Mouse (Mus musculus) CH12.LX (cell line): Measurements from ENCODE around the gene Clptm1. TPM values are rescaled to one million over a fixed set of nuclear protein-coding genes. Genes with fewer than 3 reads are reported as not detected.
A peak's percentile ranks its signal among the peaks of the same experiment; 100 is the strongest.
"Not testable (repeated sequence)": the region's sequence is repeated elsewhere in the genome, so short reads cannot be mapped to it uniquely, and the experiment has no call there.

Experiments used
- DNase-seq: peaks from one replicate; pipeline ENCODE4 v3.0.0-alpha.2; 2013; ENCODE audit errors: extremely low read depth
- H3K27ac ChIP-seq: 2 replicates; pipeline ENCODE4 v1.5.1; 2012; ENCODE audit warnings: low read depth, mild to moderate bottlenecking, control low read depth, moderate library complexity; ENCODE audit not compliant: insufficient read depth
- H3K27me3 ChIP-seq: replicated peaks from 2 replicates; pipeline ENCODE3; 2012; ENCODE audit warnings: inconsistent platforms
- H3K36me3 ChIP-seq, 2 experiments: replicated peaks in 1 of 2; 2 replicates each; pipeline versions ENCODE3 to v1.6.1; 2012; ENCODE audit warnings: inconsistent platforms in 1 of 2, low read length in 1 of 2, mild to moderate bottlenecking in 1 of 2, mixed read lengths in 1 of 2, moderate library complexity in 1 of 2; ENCODE audit not compliant: control insufficient read depth in 1 of 2, insufficient read depth in 1 of 2
- H3K4me1 ChIP-seq, 2 experiments: 2 replicates each; pipeline ENCODE4 v1.6.1; 2012; ENCODE audit warnings: inconsistent platforms in 1 of 2, moderate library complexity in 1 of 2; ENCODE audit not compliant: insufficient read depth in 2 of 2, control insufficient read depth in 1 of 2
- H3K4me2 ChIP-seq: 2 replicates; pipeline ENCODE4 v1.6.1; 2012; ENCODE audit warnings: low read depth, mild to moderate bottlenecking, control low read depth; ENCODE audit not compliant: poor library complexity, insufficient read depth, severe bottlenecking
- H3K4me3 ChIP-seq, 3 experiments: fragments of 150-350 bp in 1 of 3; sonication (generic) in 1 of 3; replicated peaks in 1 of 3; 2 replicates each; pipeline versions ENCODE3 to v1.5.1; 2011 to 2012; ENCODE audit warnings: low read depth in 2 of 3, low read length in 2 of 3, mild to moderate bottlenecking in 2 of 3, moderate library complexity in 2 of 3, control low read depth in 1 of 3, improper control_type of control experiment in 1 of 3, inconsistent platforms in 1 of 3, mixed read lengths in 1 of 3; ENCODE audit not compliant: poor library complexity in 1 of 3
- H3K79me2 ChIP-seq: replicated peaks from 2 replicates; pipeline ENCODE4 v1.6.1; 2012; ENCODE audit warnings: mild to moderate bottlenecking, moderate library complexity; ENCODE audit not compliant: control insufficient read depth, poor library complexity, insufficient read depth, severe bottlenecking; ENCODE audit errors: extremely low read depth
- H3K9ac ChIP-seq: 2 replicates; pipeline ENCODE4 v1.6.1; 2012; ENCODE audit warnings: low read depth, mild to moderate bottlenecking, control low read depth, moderate library complexity; ENCODE audit not compliant: insufficient read depth
- H3K9me3 ChIP-seq: replicated peaks from 2 replicates; pipeline ENCODE3; 2012; ENCODE audit warnings: low read length, inconsistent platforms, mixed read lengths
- CHD1 ChIP-seq: IDR thresholded peaks from 2 replicates; pipeline ENCODE4 v1.6.1; 2012; ENCODE audit warnings: low read depth, low read length, improper control_type of control experiment, inconsistent platforms
- CHD2 ChIP-seq: IDR thresholded peaks from 2 replicates; pipeline ENCODE4 v1.6.1; 2011; ENCODE audit warnings: low read length, improper control_type of control experiment
- CTCF ChIP-seq, 2 experiments: IDR thresholded peaks in 1 of 2; conservative IDR thresholded peaks in 1 of 2; 2 replicates each; pipeline ENCODE4 v1.5.1; 2011 to 2012; ENCODE audit warnings: low read depth in 2 of 2, low read length in 2 of 2, improper control_type of control experiment in 1 of 2, inconsistent platforms in 1 of 2, mild to moderate bottlenecking in 1 of 2, moderate library complexity in 1 of 2
- E2F4 ChIP-seq: IDR thresholded peaks from 2 replicates; pipeline ENCODE4 v1.6.1; 2011; ENCODE audit warnings: low read depth, low read length, improper control_type of control experiment; ENCODE audit not compliant: insufficient replicate concordance
- EP300 ChIP-seq: IDR thresholded peaks from 2 replicates; pipeline ENCODE4 v1.6.1; 2011; ENCODE audit warnings: low read length, improper control_type of control experiment
- ETS1 ChIP-seq: conservative IDR thresholded peaks from 2 replicates; pipeline ENCODE4 v1.6.1; 2012; ENCODE audit warnings: low read depth, mild to moderate bottlenecking, inconsistent platforms, low read length, improper control_type of control experiment, moderate library complexity
- GABPA ChIP-seq: IDR thresholded peaks from 2 replicates; pipeline ENCODE4 v1.6.1; 2012; ENCODE audit warnings: low read depth, low read length, improper control_type of control experiment, inconsistent platforms; ENCODE audit not compliant: insufficient replicate concordance
- IRF4 ChIP-seq: IDR thresholded peaks from 2 replicates; pipeline ENCODE4 v1.6.1; 2014; ENCODE audit warnings: low read depth, mild to moderate bottlenecking, inconsistent platforms, low read length, improper control_type of control experiment
- JUN ChIP-seq: IDR thresholded peaks from 2 replicates; pipeline ENCODE4 v1.6.1; 2011; ENCODE audit warnings: low read depth, mild to moderate bottlenecking, low read length, improper control_type of control experiment, moderate library complexity; ENCODE audit not compliant: insufficient read depth
- JUND ChIP-seq: conservative IDR thresholded peaks from 2 replicates; pipeline ENCODE4 v1.6.1; 2011; ENCODE audit warnings: low read depth, low read length, improper control_type of control experiment
- KAT2A ChIP-seq: IDR thresholded peaks from 2 replicates; pipeline ENCODE4 v1.6.1; 2012; ENCODE audit warnings: low read length, improper control_type of control experiment, inconsistent platforms; ENCODE audit not compliant: insufficient replicate concordance
- MAZ ChIP-seq: IDR thresholded peaks from 2 replicates; pipeline ENCODE4 v1.6.1; 2012; ENCODE audit warnings: low read depth, mild to moderate bottlenecking, inconsistent platforms, low read length, improper control_type of control experiment, moderate library complexity
- MEF2A ChIP-seq: IDR thresholded peaks from 2 replicates; pipeline ENCODE4 v1.6.1; 2014; ENCODE audit warnings: low read depth, mild to moderate bottlenecking, inconsistent platforms, low read length, improper control_type of control experiment, borderline replicate concordance
- MXI1 ChIP-seq: IDR thresholded peaks from 2 replicates; pipeline ENCODE4 v1.6.1; 2011; ENCODE audit warnings: mild to moderate bottlenecking, low read depth, low read length, improper control_type of control experiment
- MYC ChIP-seq: IDR thresholded peaks from 2 replicates; pipeline ENCODE4 v1.6.1; 2011; ENCODE audit warnings: low read depth, mild to moderate bottlenecking, improper control_type of control experiment, low read length
- NRF1 ChIP-seq: IDR thresholded peaks from 2 replicates; pipeline ENCODE4 v1.6.1; 2014; ENCODE audit warnings: low read depth, mild to moderate bottlenecking, inconsistent platforms, low read length, improper control_type of control experiment, moderate library complexity
- POLR2A ChIP-seq: IDR thresholded peaks from 2 replicates; pipeline ENCODE4 v1.6.1; 2011; ENCODE audit warnings: low read depth, mild to moderate bottlenecking, improper control_type of control experiment, low read length
- POLR2AphosphoS2 ChIP-seq: IDR thresholded peaks from 2 replicates; pipeline ENCODE4 v1.6.1; 2011; ENCODE audit warnings: low read depth, low read length, improper control_type of control experiment
- RAD21 ChIP-seq: IDR thresholded peaks from 2 replicates; pipeline ENCODE4 v1.6.1; 2011; ENCODE audit warnings: low read depth, mild to moderate bottlenecking, low read length, improper control_type of control experiment, moderate library complexity
- SIN3A ChIP-seq: IDR thresholded peaks from 2 replicates; pipeline ENCODE4 v1.6.1; 2012; ENCODE audit warnings: low read length, improper control_type of control experiment, inconsistent platforms
- SMC3 ChIP-seq: IDR thresholded peaks from 2 replicates; pipeline ENCODE4 v1.6.1; 2011; ENCODE audit warnings: low read depth, low read length, improper control_type of control experiment
- TBP ChIP-seq: conservative IDR thresholded peaks from 2 replicates; pipeline ENCODE4 v1.6.1; 2011; ENCODE audit warnings: low read depth, low read length, improper control_type of control experiment
- TCF12 ChIP-seq: IDR thresholded peaks from 2 replicates; pipeline ENCODE4 v1.6.1; 2014; ENCODE audit warnings: low read depth, mild to moderate bottlenecking, inconsistent platforms, low read length, improper control_type of control experiment
- UBTF ChIP-seq: IDR thresholded peaks from 2 replicates; pipeline ENCODE4 v1.6.1; 2012; ENCODE audit warnings: low read depth, mild to moderate bottlenecking, inconsistent platforms, low read length, improper control_type of control experiment, moderate library complexity
- USF1 ChIP-seq: IDR thresholded peaks from 2 replicates; pipeline ENCODE4 v1.6.1; 2014; ENCODE audit warnings: low read depth, mild to moderate bottlenecking, inconsistent platforms, low read length, improper control_type of control experiment
- USF2 ChIP-seq: conservative IDR thresholded peaks from 2 replicates; pipeline ENCODE4 v1.6.1; 2011; ENCODE audit warnings: low read depth, low read length, improper control_type of control experiment
- ZC3H11A ChIP-seq: IDR thresholded peaks from 2 replicates; pipeline ENCODE4 v1.6.1; 2012; ENCODE audit warnings: low read depth, mild to moderate bottlenecking, inconsistent platforms, low read length, improper control_type of control experiment
- ZKSCAN1 ChIP-seq: IDR thresholded peaks from 2 replicates; pipeline ENCODE4 v1.6.1; 2012; ENCODE audit warnings: low read depth, inconsistent platforms, low read length, improper control_type of control experiment, borderline replicate concordance
- ZMIZ1 ChIP-seq: IDR thresholded peaks from 2 replicates; pipeline ENCODE4 v1.6.1; 2012; ENCODE audit warnings: low read depth, mild to moderate bottlenecking, inconsistent platforms, low read length, improper control_type of control experiment
- ZNF384 ChIP-seq: IDR thresholded peaks from 2 replicates; pipeline ENCODE4 v1.6.1; 2012; ENCODE audit warnings: low read depth, low read length, improper control_type of control experiment, inconsistent platforms
- dilution Hi-C: fragments of 300-500 bp; cut with MboI; formaldehyde crosslinking; loops from 2 replicates; pipeline ENCODE4 v1.14.3; 2020; ENCODE audit warnings: low sequenced_read_pairs; ENCODE audit not compliant: extremely low pct_unique_long_range_greater_than_20kb, extremely low pct_ligation_motif_present
- in situ Hi-C: fragments of 300-500 bp; cut with MboI; formaldehyde crosslinking; loops from 3 replicates; pipeline ENCODE4 v1.14.3; 2019; ENCODE audit warnings: low sequenced_read_pairs, low pct_ligation_motif_present, low pct_unique_long_range_greater_than_20kb, mixed read lengths
- polyA plus RNA-seq: library from polyadenylated mRNA; unstranded; fragments of >175 nt; gene quantifications from 2 replicates; pipeline ENCODE4 v1.2.1, GENCODE M21; 2012; ENCODE audit warnings: low read depth; ENCODE audit not compliant: insufficient read length
- total RNA-seq, 2 experiments: library from RNA; depleted of rRNA; stranded (reverse); fragments of 300-350 nt in 1 of 2; fragments of >200 nt in 1 of 2; gene quantifications; 2 replicates each; pipeline ENCODE4 v1.2.3; 2012 to 2014

Clptm1 gene
- total and polyA plus RNA-seq, 3 experiments: 33.8 to 70.9 (median 43.6) TPM

DNA sequence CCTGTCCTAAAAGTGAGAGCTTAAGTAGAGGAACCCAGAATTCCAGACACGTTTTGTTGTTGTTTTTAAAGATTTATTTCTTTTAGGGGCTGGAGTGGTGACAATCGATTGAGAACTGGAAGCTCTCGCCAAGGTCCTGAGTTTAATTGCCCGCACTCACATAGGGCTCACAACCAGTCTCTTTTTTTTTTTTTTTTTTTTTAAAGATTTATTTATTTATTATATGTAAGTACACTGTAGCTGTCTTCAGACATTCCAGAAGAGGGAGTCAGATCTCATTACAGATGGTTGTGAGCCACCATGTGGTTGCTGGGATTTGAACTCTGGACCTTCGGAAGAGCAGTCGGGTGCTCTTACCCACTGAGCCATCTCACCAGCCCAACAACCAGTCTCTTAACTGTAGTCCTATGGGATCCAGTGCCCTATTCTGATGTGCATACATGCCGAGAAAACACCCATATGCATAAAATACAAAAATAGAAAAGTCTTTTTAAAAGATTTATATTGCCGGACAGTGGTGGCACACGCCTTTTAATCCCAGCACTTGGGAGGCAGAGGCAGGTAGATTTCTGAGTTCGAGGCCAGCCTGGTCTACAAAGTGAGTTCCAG is 60.1 kb downstream of the Clptm1 start:
- H3K9ac ChIP-seq, dilution Hi-C loops, H3K27me3 ChIP-seq, H3K4me2 ChIP-seq, H3K27ac ChIP-seq, H3K9me3 ChIP-seq, DNase-seq, in situ Hi-C loops: not testable (repeated sequence)
- TF ChIP-seq ZNF384: peak; percentile 71
- peak; percentile 74 for TF ChIP-seq TBP
- Histone ChIP-seq H3K36me3 (peaks cover 37 to 70% of the 10 kb centered on the region in 2 experiments), H3K79me2 (peaks cover 35% of the 10 kb centered on the region), H3K4me1 (peaks cover 11 to 35% of the 10 kb centered on the region in 2 experiments; a peak in 3 of 4 replicates), H3K4me3 (peak overlapping the region in 2 of 3 experiments; percentile 28 to 99)

DNA sequence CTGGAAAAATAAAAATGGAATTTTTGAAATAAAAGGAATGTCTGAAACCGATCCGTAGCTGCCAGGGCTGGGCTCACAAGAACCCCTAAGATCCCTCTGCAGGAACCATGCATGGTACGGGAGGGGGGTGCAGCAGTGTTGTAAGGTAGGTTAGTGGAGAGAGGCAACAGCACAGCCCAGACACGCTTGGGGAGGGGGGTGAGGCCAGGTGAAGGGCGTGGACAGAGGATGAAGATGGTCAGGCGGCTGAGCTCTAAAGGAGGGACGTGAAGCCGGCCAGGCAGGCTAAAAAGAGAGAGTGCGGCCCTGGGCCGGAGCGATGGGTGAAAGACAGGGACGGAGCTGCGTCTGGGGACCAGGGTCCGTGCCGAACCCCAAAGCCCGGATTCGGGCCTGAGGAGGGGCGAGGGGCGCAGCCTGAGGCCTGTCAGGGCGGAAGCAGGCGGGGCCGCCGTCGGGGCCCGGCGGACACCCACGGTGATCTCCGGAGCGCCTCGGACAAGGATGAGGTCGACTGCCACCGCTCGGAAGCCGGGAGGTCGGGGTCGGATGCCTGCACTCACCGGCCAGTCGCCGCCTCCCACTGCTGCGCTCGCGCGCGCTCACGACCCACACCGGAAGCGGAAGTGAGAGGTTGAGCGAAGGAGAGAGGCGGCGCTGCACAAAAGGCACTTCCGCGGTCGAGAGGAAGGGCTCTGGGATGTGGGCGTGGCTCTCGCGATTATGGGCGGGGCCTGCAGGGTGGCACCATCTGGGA is 60.8 kb downstream of the Clptm1 start, which contains the start of gene Clasrp:
Gene Clasrp, minus strand, starts transcription at position 638 of the 757 bp plus-strand sequence.
- Histone ChIP-seq H3K4me2 (peak within 1 kb of the TSS; percentile 97), H3K4me3 (peak within 1 kb of the TSS; percentile 95 to 99 (median 99)), H3K9ac (peak within 1 kb of the TSS; percentile 90), H3K9me3 (no peaks in the 10 kb centered on the region), H3K36me3 (peaks cover 39 to 72% of the 10 kb centered on the region in 2 experiments), H3K79me2 (peaks cover 37% of the 10 kb centered on the region), H3K27me3 (no peaks in the 10 kb centered on the region), H3K27ac (peak within 1 kb of the TSS; percentile 45), H3K4me1 (peaks cover 11 to 42% of the 10 kb centered on the region in 2 experiments; a peak in 3 of 4 replicates)
- dilution Hi-C loops: no loop called here
- in situ Hi-C loops: no loop called here
- DNase-seq: peak; percentile 96
- no peak for TF ChIP-seq CTCF (conservative IDR thresholded peaks at IDR 0.05 in 1 of 2, IDR thresholded peaks at IDR 0.05 in 1 of 2; ENCODE audit: low read depth in 2 of 2, low read length in 2 of 2)
- peak; percentile 42; the same call in 1 of the 2 replicates for TF ChIP-seq MXI1
- no peak for TF ChIP-seq IRF4
- TF ChIP-seq CHD1: 0 out of 2 replicates have a peak, but pooled peaks have one; percentile 21
- no peak for TF ChIP-seq POLR2AphosphoS2
- peak; percentile 64; the same call in 1 of the 2 replicates for TF ChIP-seq ZMIZ1
- no peak for TF ChIP-seq JUN
- TF ChIP-seq ZC3H11A: no peak
- TF ChIP-seq USF2: no peak
- TF ChIP-seq JUND: no peak
- TF ChIP-seq ETS1: no peak
- 0 out of 2 replicates have a peak, but pooled peaks have one; percentile 59 for TF ChIP-seq UBTF
- no peak for TF ChIP-seq SIN3A
- TF ChIP-seq USF1: no peak
- TF ChIP-seq MYC: 0 out of 2 replicates have a peak, but pooled peaks have one; percentile 15
- TF ChIP-seq RAD21: no peak
- TF ChIP-seq E2F4: no peak; the same call in 1 of the 2 replicates
- no peak for TF ChIP-seq MEF2A
- TF ChIP-seq KAT2A: peak; percentile 36; the same call in 1 of the 2 replicates
- no peak for TF ChIP-seq CHD2
- TF ChIP-seq GABPA: no peak
- TF ChIP-seq SMC3: no peak
- TF ChIP-seq MAZ: no peak
- peak; percentile 91 for TF ChIP-seq POLR2A
- TF ChIP-seq TBP: peak; percentile 77
- no peak for TF ChIP-seq ZKSCAN1
- TF ChIP-seq EP300: no peak
- TF ChIP-seq NRF1: peak; percentile 76
- peak; percentile 76 for TF ChIP-seq TCF12
